Mouse (Mus musculus) c-Kit-positive CD71-positive TER-119-positive erythroid progenitor cells, embryonic 14.5 days (primary cell): ENCODE measurements around the gene Dppa2.
"Not testable (repeated sequence)": the region's sequence is repeated elsewhere in the genome, so short reads cannot be mapped to it uniquely, and the experiment has no call there.

Experiments used
- DNase-seq: peaks from one replicate; pipeline ENCODE4 v3.0.0-alpha.2; 2013; ENCODE audit warnings: low spot score

Dppa2 gene

DNA sequence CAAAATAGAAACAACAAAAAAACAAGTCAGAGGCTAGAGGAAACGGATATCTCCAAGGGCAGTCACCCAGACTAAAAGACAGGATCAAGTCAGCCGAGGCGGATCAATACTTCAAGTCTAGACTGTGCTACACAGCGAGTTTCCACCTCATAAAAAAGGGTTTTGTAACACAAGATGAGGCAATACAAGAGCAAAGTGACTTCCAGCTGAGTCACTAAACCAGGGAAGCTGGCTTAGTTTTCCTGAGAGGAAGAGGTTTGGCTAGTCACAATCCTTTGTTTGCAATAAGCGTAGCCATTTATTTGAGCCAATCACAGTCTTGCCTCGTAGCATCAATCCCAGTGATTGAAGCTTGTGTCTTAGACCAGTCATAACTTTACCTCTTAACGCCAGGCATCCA is at the start of gene Dppa2:
Gene Dppa2, plus strand, starts transcription at position 400 of the 400 bp plus-strand sequence.
- DNase-seq = no peak

DNA sequence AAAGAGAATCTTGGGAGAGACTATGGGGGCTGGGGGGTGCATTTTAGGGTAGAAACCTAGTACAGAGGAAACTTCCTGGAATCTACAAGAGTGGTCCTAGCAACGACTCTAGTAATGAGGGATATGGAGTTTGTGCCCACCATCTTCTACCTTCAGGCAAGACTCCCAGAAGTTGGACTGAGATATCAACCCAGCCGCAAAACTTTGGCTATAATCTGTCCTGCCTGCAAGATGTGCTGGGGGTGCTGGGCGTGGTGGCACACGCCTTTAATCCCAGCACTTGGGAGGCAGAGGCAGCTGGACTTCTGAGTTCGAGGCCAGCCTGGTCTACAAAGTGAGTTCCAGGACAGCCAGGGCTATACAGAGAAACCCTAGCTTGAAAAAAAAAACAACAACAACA is 49.1 kb upstream of the Dppa2 start:
- DNase-seq = no peak

DNA sequence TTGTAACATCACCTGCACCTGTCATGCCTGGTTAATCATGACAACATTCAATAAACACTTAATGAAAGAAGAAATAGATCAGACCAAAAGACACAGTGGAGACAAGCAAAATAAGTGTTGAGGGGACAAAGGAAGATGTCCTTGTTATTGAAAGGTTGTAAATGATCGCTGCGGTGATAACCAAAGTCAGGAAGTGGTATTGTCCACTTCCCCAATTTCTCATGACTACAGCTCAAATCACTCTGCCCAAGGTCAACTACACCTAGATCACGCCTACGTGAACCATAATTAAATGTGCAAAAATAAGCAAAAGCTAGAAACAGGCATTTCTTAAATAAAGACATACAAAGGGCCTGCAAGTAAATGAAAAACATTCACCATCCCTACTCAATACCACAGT is 44.2 kb upstream of the Dppa2 start:
- DNase-seq = no peak

DNA sequence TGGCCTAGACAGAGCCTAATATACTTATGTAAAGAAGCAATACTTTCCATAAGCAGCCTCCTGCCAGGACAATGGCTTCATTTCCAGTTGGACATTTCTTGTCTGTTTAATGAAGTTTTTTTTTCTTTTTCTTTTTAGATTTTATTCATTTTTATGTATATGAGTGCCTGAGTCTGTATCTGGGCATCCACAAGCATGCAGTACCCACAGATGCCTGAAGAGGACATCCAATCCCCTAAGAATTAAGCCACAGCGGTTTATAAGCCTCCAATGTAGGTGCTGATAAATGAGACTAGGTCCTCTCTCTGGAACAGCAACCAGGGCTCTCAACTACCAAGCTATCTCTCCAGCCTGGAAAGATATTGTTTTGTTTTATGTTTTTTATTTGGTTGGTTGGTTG is 40.8 kb upstream of the Dppa2 start:
- no peak for DNase-seq

DNA sequence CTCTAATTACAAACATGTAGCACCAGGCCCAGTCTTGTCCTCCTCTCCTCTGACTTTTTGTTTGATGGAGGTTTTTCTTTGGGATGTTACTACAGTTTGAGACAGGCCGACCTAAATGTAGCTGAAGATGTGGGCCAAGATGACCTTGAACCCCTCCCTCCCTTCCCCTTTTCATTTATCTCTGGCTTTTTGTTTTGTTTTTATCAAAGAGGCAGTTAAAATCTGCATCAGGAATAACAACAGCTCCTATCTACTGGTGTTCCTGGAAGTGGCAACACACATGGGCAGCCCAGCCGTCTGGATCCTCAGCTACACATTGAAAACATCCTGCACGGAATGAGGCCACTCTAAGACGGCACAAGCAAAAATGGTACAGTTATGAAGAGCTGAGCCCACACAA is 37.9 kb upstream of the Dppa2 start:
- DNase-seq = no peak

DNA sequence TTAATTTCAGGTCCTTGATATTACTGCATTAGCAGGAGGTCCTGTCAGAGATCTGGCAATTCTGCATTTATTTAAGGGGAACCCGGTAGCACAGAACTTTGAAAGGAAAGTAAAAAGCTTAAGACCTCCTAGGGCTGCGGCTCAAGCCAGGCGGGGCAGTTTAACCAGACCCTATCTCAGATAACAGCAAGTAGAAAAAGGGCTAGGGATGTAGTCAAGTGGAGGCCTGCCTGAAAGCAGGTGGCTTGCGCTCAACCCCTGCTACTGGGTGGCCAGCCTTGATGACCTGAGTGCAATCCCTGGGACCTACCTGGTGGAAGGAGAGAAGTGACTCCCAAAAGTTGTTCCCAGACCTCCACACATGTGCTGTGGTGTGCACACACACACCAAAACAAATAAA is 26.8 kb upstream of the Dppa2 start:
- DNase-seq = no peak

DNA sequence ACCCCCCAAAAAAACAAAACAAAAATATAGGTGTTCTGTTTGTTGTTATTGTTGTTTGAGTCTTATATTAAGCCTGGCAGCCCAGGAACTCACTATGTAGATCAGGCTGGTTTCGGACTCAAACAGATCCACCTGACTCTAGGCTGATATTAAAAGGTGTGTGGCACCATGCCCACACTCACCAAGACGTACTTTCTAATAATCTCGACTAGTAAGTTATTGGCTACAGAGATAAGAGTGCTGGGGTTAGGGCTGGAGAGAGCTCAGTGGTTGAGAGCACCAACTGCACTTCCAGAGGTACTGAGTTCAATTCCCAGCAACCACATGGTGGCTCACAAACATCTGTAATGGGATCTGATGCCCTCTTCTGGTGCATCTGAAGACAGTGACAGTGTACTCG is 22.8 kb upstream of the Dppa2 start:
- no peak for DNase-seq

DNA sequence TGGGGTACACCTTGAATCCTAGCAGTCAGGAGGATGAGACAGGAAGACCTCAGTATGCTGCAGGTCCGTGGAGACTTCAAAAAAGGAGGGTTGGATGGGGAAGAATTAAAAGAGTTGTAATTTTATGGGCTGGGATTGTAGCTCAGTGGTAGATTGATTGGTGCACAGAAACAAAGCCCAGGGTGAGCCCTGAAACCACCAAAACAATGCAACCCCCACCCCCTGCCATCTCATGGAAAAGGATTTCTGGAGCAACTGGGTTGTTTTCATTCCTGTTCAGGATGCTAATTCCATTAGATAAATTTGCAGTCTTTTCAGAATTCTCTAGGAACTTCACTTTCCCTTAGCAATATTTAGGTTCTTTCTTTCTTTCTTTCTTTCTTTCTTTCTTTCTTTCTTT is 20.9 kb upstream of the Dppa2 start:
- DNase-seq = no peak

DNA sequence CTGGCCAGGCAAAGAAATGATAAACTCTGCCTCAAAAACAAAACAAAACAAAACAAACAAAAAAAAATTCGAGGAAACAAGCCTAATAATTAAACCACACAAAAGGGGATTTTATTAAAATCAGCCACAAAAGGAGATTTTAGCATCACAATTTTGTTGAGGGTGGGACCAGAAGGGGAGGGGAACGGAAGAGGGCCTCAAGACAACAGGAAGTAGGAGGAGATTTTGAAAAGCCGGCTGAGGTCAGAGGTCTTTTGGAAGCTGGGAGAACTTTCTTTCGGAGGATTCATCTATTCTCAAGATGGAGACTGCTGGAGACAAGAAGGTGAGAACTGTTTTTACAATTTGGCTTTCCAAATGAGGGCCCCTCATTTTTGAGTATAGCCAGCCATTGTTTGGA is 20.2 kb upstream of the Dppa2 start, which contains the start of gene Dppa4:
Gene Dppa4, plus strand, starts transcription at position 217 of the 400 bp plus-strand sequence.
- no peak for DNase-seq

DNA sequence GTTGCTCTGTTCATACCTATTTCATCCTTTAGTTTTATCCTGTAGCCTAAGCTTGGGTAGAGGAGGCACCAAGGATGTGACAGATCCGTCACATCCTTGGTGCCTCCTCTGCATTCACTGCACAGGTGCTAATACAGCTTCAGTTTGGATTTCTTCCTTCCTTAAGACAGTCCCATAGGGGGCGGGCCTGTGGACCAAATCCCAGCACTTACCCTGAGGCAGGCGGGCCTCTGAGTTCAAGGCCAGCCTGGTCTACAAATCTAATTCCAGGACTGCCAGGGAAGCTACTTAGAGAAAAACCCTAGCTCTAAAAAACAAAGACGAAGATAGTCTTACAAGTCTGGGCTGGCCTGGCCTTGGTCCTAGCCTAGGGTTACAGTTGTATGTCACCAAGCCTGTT is 18.2 kb upstream of the Dppa2 start:
- DNase-seq = no peak

DNA sequence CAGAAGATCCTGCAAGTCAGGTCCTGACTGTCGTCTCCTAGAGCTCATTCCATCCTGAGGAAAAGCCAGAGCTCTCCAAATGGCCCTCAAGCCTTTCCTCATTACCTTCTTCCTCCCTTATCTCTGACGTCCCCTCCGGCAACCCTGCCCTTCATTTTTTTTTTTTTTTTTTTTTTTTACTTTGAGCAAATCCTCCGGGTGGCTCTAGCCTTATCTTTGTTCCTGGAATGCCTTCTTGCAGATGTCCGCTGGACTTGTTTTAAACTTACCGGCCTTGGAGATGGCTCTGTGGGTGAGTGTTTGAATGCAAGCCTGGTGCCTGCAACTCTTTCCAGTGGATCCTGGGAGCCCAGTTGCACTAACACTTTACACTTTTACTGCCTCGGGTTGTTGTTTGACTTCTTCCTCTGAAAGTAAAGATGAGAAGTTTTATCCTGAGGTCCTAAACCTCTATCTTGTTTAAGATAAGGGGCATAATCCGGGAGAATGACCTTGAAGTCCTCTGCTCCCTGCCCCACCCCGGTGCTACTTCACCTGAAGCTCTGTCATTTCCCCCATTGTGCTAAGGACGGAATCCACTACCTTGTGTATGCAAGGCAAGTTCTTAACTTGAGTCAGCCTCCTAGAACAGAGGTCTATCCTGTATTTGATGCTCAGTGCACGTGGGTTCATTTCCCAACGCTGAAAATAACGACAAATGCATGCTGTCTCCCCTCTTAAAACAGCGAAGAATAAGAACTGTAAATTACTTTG is 6.1 kb upstream of the Dppa2 start:
- no peak for DNase-seq

DNA sequence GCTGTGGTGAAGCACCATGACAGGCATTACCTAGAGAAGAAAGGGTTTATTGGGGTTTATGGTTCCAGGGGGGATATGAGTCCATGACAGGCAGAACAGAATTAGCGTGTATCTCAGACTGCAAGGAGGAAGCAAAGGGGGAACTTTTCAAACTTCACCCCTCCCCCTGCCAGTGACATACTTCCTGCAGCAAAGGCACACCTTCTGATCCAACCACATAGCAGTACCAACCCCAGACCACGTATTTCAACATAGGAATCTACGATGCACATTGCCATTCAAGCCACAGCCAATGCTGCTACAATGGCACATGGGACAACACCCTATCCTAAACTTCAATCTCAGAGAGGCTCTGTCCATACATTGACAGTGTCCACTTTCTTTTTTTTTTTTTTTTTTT is 3.8 kb upstream of the Dppa2 start:
- no peak for DNase-seq

DNA sequence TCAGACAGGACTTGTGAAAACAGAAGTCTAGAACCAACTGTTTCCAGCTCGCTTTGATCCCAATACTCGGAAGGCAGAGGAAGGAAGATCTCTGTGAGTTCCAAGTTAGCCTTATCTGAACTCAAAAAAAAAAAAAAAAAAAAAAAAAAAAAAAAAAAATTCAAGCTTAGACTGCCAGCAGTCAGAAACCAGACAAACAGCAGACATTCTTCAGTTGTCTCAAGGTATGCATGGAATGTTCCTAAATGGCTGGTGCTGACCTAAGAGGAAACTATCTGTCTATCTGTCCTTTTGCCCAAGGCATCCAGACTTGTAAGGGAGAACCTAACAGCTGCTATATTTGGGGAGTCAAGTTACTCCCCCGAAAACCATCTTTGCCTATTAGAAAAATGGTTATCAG is 275 bp downstream of the Dppa2 start:
- DNase-seq = no peak

DNA sequence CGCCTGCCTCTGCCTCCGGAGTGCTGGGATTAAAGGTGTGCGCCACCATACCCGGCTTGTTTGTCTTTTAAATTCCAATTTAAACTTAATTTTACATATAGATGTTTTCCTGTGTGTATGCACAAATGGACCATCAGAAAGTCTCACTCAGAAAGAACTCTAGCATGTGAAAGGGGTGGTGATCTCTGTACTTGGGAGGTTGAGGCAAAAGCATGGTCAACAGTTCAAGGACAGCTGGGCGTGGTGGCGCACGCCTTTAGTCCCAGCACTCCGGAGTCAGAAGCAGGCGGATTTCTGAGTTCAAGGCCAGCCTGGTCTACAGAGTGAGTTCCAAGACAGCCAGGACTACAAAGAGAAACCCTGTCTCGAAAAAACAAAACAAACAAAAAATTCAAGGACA is 5.2 kb downstream of the Dppa2 start:
- DNase-seq = not testable (repeated sequence)

DNA sequence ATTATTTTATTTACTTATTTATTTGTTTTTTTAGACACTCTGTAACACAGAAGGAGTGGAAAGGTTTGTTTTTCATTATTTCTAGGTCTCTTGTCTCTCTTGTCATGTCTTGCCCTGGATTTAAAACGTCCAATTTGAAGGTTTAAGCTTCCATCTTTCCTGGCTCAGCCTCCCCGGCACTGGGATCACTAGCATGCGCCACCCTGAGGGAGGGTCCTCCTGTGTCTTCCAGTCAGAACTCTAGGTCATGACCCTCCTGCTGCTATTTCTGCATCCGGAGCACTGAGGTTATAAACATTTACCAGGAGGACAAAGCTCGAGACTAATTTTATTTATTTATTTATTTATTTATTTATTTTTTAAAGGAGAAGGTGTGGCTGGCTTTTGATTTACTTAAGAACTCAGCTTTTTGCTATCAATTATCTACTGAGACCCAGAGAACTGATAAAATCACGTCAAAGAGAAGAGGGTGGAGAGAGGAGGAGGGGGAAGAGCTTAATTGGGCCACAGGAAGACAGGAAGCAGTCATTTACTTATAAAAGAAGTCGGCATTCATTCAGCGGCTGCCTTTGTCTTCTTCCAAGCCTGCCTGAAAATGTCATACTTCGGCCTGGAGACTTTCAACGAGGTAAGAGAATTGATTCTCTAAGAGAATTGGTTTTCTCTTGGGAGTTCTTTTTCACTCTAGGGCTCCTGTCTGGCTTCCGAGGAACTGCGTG is 6.4 kb downstream of the Dppa2 start:
- DNase-seq = no peak

DNA sequence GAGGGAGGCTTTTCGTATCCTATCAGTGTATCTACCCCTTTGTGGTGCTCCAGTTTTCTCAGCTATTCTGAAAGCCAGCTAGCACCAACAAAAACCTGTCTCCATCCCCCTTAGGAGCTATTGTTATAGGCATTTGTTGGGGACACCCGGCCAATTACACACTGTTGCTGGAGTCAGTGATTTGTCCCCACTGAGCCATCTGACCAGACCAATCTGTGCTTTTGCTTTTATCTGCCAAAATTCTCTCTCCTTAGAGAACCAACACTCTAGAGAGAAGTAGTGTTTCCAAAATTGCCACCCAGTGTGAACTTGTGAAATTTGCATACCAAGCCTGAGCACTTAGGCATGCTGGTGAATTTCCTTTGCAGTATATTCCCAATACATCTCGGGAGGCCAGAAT is 11.6 kb downstream of the Dppa2 start:
- DNase-seq = no peak

DNA sequence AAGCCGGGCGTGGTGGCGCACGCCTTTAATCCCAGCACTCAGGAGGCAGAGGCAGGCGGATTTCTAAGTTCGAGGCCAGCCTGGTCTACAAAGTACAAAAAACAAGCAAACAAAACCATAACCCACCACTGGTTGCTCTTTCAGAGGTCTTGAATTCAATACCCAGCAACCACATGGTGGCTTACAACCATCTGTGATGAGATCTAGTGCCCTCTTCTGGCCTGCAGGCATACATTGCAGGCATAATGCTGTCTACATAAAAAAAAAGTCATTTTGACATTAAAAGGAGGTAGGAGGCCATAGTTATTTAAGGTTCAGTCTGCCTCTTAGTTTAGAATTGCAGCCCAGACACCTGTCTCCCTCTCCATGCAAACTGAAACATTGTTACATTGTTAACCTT is 17.1 kb downstream of the Dppa2 start:
- DNase-seq = no peak

DNA sequence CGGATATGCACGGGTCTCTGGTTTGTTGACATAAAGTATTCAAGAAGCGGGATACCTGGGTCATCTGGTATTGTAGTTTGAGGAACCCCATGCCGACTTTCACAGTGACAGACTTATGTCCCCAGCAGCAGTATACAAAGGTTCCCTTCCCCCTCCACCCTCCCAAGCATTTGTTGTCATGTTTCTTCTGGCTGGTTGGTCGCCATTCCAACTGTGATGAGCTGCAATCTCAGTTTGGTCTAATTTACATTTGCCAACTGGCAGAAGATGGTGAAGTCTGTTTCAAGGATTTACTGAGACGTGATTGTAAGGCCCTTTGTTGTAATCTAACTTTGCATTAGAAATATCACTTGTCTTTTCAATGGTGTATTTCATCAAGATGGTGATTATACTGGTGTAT is 19.4 kb downstream of the Dppa2 start:
- no peak for DNase-seq

DNA sequence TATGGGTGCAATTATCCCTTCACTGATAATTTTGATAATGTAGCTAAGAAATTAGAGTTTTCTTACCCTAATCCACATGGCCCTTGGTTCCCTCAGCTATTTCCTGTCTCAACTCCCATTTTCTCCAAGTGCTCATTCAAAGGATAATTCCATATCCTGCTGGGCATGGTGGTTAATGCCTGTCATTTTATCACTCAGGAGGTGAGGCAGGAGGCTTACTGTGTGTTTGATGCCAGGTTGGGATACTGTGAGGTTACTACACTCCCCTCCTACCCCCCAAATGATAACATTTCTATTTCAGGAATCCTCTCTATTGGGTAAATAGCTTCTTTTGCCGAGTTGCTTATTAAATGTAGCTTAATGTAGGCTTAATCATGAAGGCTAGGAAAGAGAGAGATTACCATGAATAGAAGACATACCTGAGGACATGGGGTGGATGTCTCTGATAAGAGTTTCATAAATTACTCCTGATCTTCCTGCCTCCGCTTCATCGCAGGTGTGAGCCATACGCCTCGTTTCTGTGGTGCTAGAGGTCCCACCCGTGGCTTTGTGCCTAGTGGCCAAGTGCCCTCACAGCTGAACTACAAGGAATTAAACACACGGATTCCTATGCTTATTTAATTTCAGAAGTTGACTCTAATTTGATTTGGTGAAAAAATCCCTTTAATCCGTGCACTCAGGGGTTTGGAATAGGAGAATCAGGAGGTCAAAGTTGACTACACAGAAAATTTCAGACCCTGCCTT is 20.1 kb downstream of the Dppa2 start:
- no peak for DNase-seq

DNA sequence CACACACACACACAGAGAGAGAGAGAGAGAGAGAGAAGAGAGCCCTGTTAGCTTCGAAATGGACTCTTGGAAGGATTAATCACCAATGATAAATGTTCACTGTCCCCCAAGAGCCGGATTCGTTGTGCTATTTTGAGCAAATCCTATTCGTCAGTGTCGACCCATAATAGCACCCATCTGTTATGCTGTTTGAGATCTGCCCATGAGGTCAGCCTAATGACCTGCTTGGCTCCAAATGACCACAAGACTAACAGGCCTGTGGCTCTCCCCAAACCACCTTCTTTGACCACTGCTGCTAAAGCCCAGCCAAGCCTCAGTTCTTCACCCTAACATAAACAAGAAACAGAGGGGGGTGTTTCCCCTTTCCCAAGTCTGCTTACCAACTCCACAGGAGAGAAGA is 23.2 kb downstream of the Dppa2 start:
- DNase-seq = no peak

DNA sequence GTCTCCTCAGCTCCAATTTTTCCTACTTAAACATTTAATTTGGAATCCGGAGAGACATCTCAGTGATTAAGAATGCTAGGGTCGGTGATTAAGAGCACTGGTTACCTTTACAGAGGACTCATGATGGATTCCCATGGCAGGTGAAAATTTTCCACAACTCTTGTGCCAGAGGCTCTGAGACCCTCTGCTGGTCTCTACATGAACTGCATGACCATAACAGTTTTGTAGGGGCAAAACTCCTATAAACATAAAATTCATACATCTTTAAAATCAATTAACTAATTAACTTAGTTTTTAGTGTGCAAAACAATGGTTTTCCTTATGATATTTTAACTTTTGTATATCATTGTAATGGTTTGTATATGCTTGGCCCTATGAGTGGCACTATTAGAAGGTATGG is 24.7 kb downstream of the Dppa2 start:
- no peak for DNase-seq

DNA sequence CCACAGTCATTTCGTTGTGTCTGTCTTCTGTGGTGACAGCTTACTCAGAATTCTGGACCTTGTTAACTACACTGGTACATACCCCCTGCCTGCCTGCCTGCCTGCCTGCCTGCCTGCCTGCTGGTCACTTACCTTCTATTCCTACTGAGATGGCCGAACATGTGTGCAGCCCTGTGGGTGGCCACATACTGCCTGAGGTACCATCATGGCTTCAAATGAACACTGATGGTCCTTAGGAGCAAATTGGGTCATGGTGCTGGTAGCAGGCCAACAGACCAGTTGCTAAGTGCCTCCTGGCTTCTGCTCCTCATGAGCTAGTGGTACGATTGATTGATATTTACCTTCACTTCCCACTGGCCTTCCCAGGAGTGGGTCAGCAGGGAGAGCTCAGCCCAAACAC is 28.1 kb downstream of the Dppa2 start:
- no peak for DNase-seq

DNA sequence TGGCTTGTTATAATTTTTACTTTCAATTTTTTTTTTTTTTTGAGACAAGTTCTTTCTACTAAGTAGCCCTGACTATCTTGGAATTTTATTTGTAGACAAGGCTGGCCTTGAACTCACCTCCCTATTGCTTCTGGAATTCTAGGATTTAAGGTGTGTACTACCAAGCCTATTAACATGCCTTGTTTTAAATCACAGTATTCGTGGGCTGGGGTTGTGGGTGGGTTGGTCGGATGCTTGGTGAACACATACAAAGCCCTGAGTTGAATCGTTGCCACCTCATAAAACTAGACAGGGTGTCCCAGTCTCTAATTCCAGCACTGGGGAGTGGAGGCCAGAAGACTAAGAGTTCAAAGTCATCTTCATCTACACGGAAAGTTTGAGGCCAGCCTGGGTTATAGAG is 31.6 kb downstream of the Dppa2 start:
- no peak for DNase-seq
